In genomic region chr7:4963527-4963926, GRCm38 (mm10) we compare ENCODE assay signal across 14 mouse cellular contexts. TPM values are rescaled to one million over a fixed set of nuclear protein-coding genes. Genes with fewer than 3 reads are reported as not detected.
DNase-seq lines count a peak whose midpoint lies in the region; ATAC-seq and TF ChIP-seq lines count a peak whose summit lies in the region.
"Had no signal": no experiment of that assay in that cellular context is flagged by ENCODE, and none has a peak within 500 bp of the region (broad histone marks: within the 10 kb centered on the region; RNA-seq: fewer than 3 reads in every experiment).

No protein-coding gene starts in this region.

- no peaks in the 10 kb centered on the region for H3K36me3 ChIP-seq in heart, embryonic 13.5 days
- no peaks in the 10 kb centered on the region for H3K36me3 ChIP-seq in heart, embryonic 11.5 days (ENCODE audit: control insufficient read depth, insufficient read depth, low read length)
- H3K36me3 ChIP-seq in limb, embryonic 12.5 days, result no peaks in the 10 kb centered on the region
- H3K36me3 ChIP-seq in limb, embryonic 10.5 days, result no peaks in the 10 kb centered on the region
- H3K36me3 ChIP-seq in CH12.LX (replicated peaks in 1 of 2; ENCODE audit: control insufficient read depth in 1 of 2, insufficient read depth in 1 of 2, low read length in 1 of 2), result no peaks in the 10 kb centered on the region
- H3K36me3 ChIP-seq: hindbrain, embryonic 15.5 days; liver, embryonic 12.5 days had no signal

- H3K79me2 ChIP-seq in CH12.LX (replicated peaks; ENCODE audit: control insufficient read depth, extremely low read depth, insufficient read depth, poor library complexity, severe bottlenecking), result no peaks in the 10 kb centered on the region

- dilution Hi-C loops in CH12.LX (cut with MboI; ENCODE audit: extremely low pct_ligation_motif_present, extremely low pct_unique_long_range_greater_than_20kb, low sequenced_read_pairs), result no loop called here

- TF ChIP-seq POLR2A in CH12.LX (IDR thresholded peaks at IDR 0.05; ENCODE audit: low read depth, low read length), result no peak

- H3K27ac ChIP-seq in heart, embryonic 13.5 days (replicated peaks), result no peak overlapping the region
- no peak overlapping the region for H3K27ac ChIP-seq in heart, embryonic 11.5 days (ENCODE audit: low read depth, low read length)
- H3K27ac ChIP-seq in limb, embryonic 12.5 days, result no peak overlapping the region
- H3K27ac ChIP-seq in limb, embryonic 10.5 days, result no peak overlapping the region
- no peak overlapping the region for H3K27ac ChIP-seq in CH12.LX (ENCODE audit: insufficient read depth, low read depth)
- no peak overlapping the region for H3K27ac ChIP-seq in brown adipose tissue, adult 24 weeks (replicated peaks; ENCODE audit: low read depth, low read length)
- H3K27ac ChIP-seq: hindbrain, embryonic 15.5 days; liver, embryonic 12.5 days had no signal

- 0 out of 2 replicates have a peak, but pooled peaks cover 3% of the 10 kb centered on the region for H3K4me1 ChIP-seq in heart, embryonic 13.5 days
- H3K4me1 ChIP-seq in heart, embryonic 11.5 days (ENCODE audit: control insufficient read depth, insufficient read depth, low read length), result peaks cover 3% of the 10 kb centered on the region; the same call in 1 of the 2 replicates
- H3K4me1 ChIP-seq in limb, embryonic 12.5 days (replicated peaks), result no peaks in the 10 kb centered on the region
- H3K4me1 ChIP-seq in limb, embryonic 10.5 days, result peaks cover 7% of the 10 kb centered on the region; the same call in 1 of the 2 replicates
- H3K4me1 ChIP-seq in CH12.LX (ENCODE audit: control insufficient read depth in 1 of 2, insufficient read depth in 2 of 2), result peaks cover 0 to 4% of the 10 kb centered on the region in 2 experiments; a peak in 1 of 4 replicates
- no peaks in the 10 kb centered on the region for H3K4me1 ChIP-seq in brown adipose tissue, adult 24 weeks (ENCODE audit: control insufficient read depth, insufficient read depth, insufficient read length, low read length)
- H3K4me1 ChIP-seq: hindbrain, embryonic 15.5 days; liver, embryonic 12.5 days had no signal

- 66% methylated on average over 5 of the region's 5 CpGs for WGBS in heart, embryonic 13.5 days
- 65% methylated on average over 5 of the region's 5 CpGs for WGBS in heart, embryonic 11.5 days (ENCODE audit: insufficient replicate concordance)
- WGBS in limb, embryonic 12.5 days, result 71% methylated on average over 5 of the region's 5 CpGs
- WGBS in limb, embryonic 10.5 days, result 79% methylated on average over 5 of the region's 5 CpGs

- peak in 1 of 2 experiments; percentile 27; a peak in 1 of 4 replicates for TF ChIP-seq CTCF in CH12.LX (conservative IDR thresholded peaks at IDR 0.05 in 1 of 2, IDR thresholded peaks at IDR 0.05 in 1 of 2; ENCODE audit: low read depth in 2 of 2, low read length in 2 of 2)

- no peaks in the 10 kb centered on the region for H3K9me3 ChIP-seq in heart, embryonic 13.5 days
- no peaks in the 10 kb centered on the region for H3K9me3 ChIP-seq in heart, embryonic 11.5 days (replicated peaks; ENCODE audit: control insufficient read depth, low read length)
- H3K9me3 ChIP-seq in limb, embryonic 12.5 days, result no peaks in the 10 kb centered on the region
- H3K9me3 ChIP-seq in limb, embryonic 10.5 days (replicated peaks), result no peaks in the 10 kb centered on the region
- no peaks in the 10 kb centered on the region for H3K9me3 ChIP-seq in CH12.LX (replicated peaks; ENCODE audit: low read length)
- H3K9me3 ChIP-seq: hindbrain, embryonic 15.5 days; liver, embryonic 12.5 days had no signal

- DNase-seq in limb, embryonic 10.5 days (ENCODE audit: low spot score), result no peak
- no peak for DNase-seq in CH12.LX (ENCODE audit: extremely low read depth)
- DNase-seq in thymus, postnatal 4 days, result no peak

- H3K9ac ChIP-seq in heart, embryonic 13.5 days, result peak overlapping the region; percentile 65
- H3K9ac ChIP-seq in heart, embryonic 11.5 days (ENCODE audit: low read depth, low read length), result no peak overlapping the region
- no peak overlapping the region for H3K9ac ChIP-seq in limb, embryonic 12.5 days (replicated peaks)
- H3K9ac ChIP-seq in CH12.LX (ENCODE audit: insufficient read depth, low read depth), result no peak overlapping the region
- H3K9ac ChIP-seq: hindbrain, embryonic 15.5 days; liver, embryonic 12.5 days had no signal

- in situ Hi-C loops in CH12.LX (cut with MboI; ENCODE audit: low pct_ligation_motif_present, low pct_unique_long_range_greater_than_20kb, low sequenced_read_pairs), result no loop called here

- ATAC-seq in heart, embryonic 13.5 days (ENCODE audit: extremely low read depth, insufficient number of reproducible peaks, low FRiP score, low TSS enrichment), result no peak
- no peak for ATAC-seq in heart, embryonic 11.5 days (replicated peaks; ENCODE audit: insufficient number of reproducible peaks, low FRiP score, low TSS enrichment)
- 0 out of 2 replicates have a peak, but pooled peaks have one; percentile 2 for ATAC-seq in limb, embryonic 12.5 days (ENCODE audit: insufficient number of reproducible peaks, insufficient read depth, low FRiP score, low TSS enrichment, low read depth)
- ATAC-seq in granulocyte monocyte progenitor cell, adult 5-6 weeks (replicated peaks; ENCODE audit: poor library complexity, severe bottlenecking), result no peak

- TF ChIP-seq RAD21 in CH12.LX (IDR thresholded peaks at IDR 0.05; ENCODE audit: low read depth, low read length), result no peak

- peaks cover 16% of the 10 kb centered on the region; the same call in 1 of the 2 replicates for H3K27me3 ChIP-seq in heart, embryonic 13.5 days (replicated peaks)
- no peaks in the 10 kb centered on the region for H3K27me3 ChIP-seq in heart, embryonic 11.5 days (ENCODE audit: control insufficient read depth, insufficient read depth, low read length)
- peaks cover 6% of the 10 kb centered on the region for H3K27me3 ChIP-seq in limb, embryonic 12.5 days
- no peaks in the 10 kb centered on the region for H3K27me3 ChIP-seq in limb, embryonic 10.5 days (ENCODE audit: low read depth, poor library complexity, severe bottlenecking)
- H3K27me3 ChIP-seq in CH12.LX (replicated peaks), result peaks cover 50% of the 10 kb centered on the region
- H3K27me3 ChIP-seq: hindbrain, embryonic 15.5 days had no signal

- H3K4me3 ChIP-seq in heart, embryonic 13.5 days, result no peak overlapping the region
- no peak overlapping the region for H3K4me3 ChIP-seq in heart, embryonic 11.5 days (ENCODE audit: low read depth, low read length)
- H3K4me3 ChIP-seq in limb, embryonic 12.5 days (replicated peaks), result no peak overlapping the region
- no peak overlapping the region for H3K4me3 ChIP-seq in limb, embryonic 10.5 days
- H3K4me3 ChIP-seq in CH12.LX (replicated peaks in 1 of 3; ENCODE audit: low read depth in 2 of 3, low read length in 2 of 3, poor library complexity in 1 of 3), result no peak overlapping the region
- H3K4me3 ChIP-seq in brown adipose tissue, adult 24 weeks (ENCODE audit: insufficient read depth, low read depth, low read length), result 0 out of 2 replicates have a peak overlapping the region, but pooled peaks have one; percentile 32
- H3K4me3 ChIP-seq: hindbrain, embryonic 15.5 days; liver, embryonic 12.5 days had no signal

- no peak overlapping the region for H3K4me2 ChIP-seq in heart, embryonic 13.5 days
- H3K4me2 ChIP-seq in heart, embryonic 11.5 days, result no peak overlapping the region
- no peak overlapping the region for H3K4me2 ChIP-seq in limb, embryonic 12.5 days
- no peak overlapping the region for H3K4me2 ChIP-seq in CH12.LX (ENCODE audit: insufficient read depth, low read depth, poor library complexity, severe bottlenecking)

- no peak for TF ChIP-seq EP300 in CH12.LX (IDR thresholded peaks at IDR 0.05; ENCODE audit: low read length)

RNA-seq across cellular contexts. Expression of gene Sbk2, which starts 0.7 kb away (rescaled TPM):
- 4.0 and 5.8 TPM in 2 replicates for polyA plus RNA-seq in heart, embryonic 13.5 days (2015; fragmentation: Nextera tagmentation; extraction: Ambion mirVana)
- 3.3 and 5.4 TPM in 2 replicates for polyA plus RNA-seq in heart, embryonic 11.5 days (2014; fragmentation: Nextera tagmentation; extraction: Ambion mirVana)
- 0.29 and 0.51 TPM in 2 replicates for polyA plus RNA-seq in limb, embryonic 12.5 days (2016; fragmentation: Nextera tagmentation; extraction: Ambion mirVana)
- 0.10 and 0.18 TPM in 2 replicates for polyA plus RNA-seq in limb, embryonic 10.5 days (2016; fragmentation: Nextera tagmentation; extraction: Ambion mirVana)
- total RNA-seq in CH12.LX (2012; rRNA removed) (0.08 and 0.30 TPM in 2 replicates), CH12.LX (2014; rRNA removed) (not detected in 2 replicates)
- polyA plus RNA-seq in CH12.LX (2012; ENCODE audit: insufficient read length, low read depth), result 0.10 TPM in 1 of 2 replicates, not detected in the other
- 5.4 and 8.1 TPM in 2 replicates for polyA plus RNA-seq in brown adipose tissue, adult 24 weeks (2012; ENCODE audit: insufficient read depth, insufficient read length, missing spikeins)
- total RNA-seq in granulocyte monocyte progenitor cell, adult 5-6 weeks (2014; fragmentation: Nextera tagmentation), result not detected in 2 replicates
- not detected in 2 replicates for total RNA-seq in granulocyte monocyte progenitor cell, adult 5-6 weeks (2017)
- total RNA-seq: common myeloid progenitor, adult 5-6 weeks had no signal
- polyA plus RNA-seq: embryonic facial prominence, embryonic 11.5 days; forebrain, embryonic 14.5 days; liver, embryonic 12.5 days; neural tube, embryonic 11.5 days had no signal

RNA-seq across cellular contexts. Expression of gene Sbk3, which starts 7.4 kb away (rescaled TPM):
- 0.12 and 0.55 TPM in 2 replicates for polyA plus RNA-seq in heart, embryonic 13.5 days (2015; fragmentation: Nextera tagmentation; extraction: Ambion mirVana)
- polyA plus RNA-seq in heart, embryonic 11.5 days (2014; fragmentation: Nextera tagmentation; extraction: Ambion mirVana), result 0.44 and 0.49 TPM in 2 replicates
- polyA plus RNA-seq in limb, embryonic 12.5 days (2016; fragmentation: Nextera tagmentation; extraction: Ambion mirVana), result not detected in 2 replicates
- not detected in 2 replicates for polyA plus RNA-seq in limb, embryonic 10.5 days (2016; fragmentation: Nextera tagmentation; extraction: Ambion mirVana)
- total RNA-seq in CH12.LX (2012; rRNA removed) (not detected in 2 replicates), CH12.LX (2014; rRNA removed) (not detected in 2 replicates)
- polyA plus RNA-seq in CH12.LX (2012; ENCODE audit: insufficient read length, low read depth), result not detected in 2 replicates
- polyA plus RNA-seq in brown adipose tissue, adult 24 weeks (2012; ENCODE audit: insufficient read depth, insufficient read length, missing spikeins), result 0.75 TPM in 1 of 2 replicates, not detected in the other
- not detected in 2 replicates for total RNA-seq in granulocyte monocyte progenitor cell, adult 5-6 weeks (2014; fragmentation: Nextera tagmentation)
- total RNA-seq in granulocyte monocyte progenitor cell, adult 5-6 weeks (2017), result not detected in 2 replicates
- total RNA-seq: common myeloid progenitor, adult 5-6 weeks had no signal
- polyA plus RNA-seq: liver, embryonic 12.5 days had no signal

RNA-seq across cellular contexts. Expression of gene Zfp579, which starts 32.4 kb away (rescaled TPM):
- 20.8 and 25.7 TPM in 2 replicates for polyA plus RNA-seq in heart, embryonic 13.5 days (2015; fragmentation: Nextera tagmentation; extraction: Ambion mirVana)
- polyA plus RNA-seq in heart, embryonic 11.5 days (2014; fragmentation: Nextera tagmentation; extraction: Ambion mirVana), result 32.5 and 38.8 TPM in 2 replicates
- polyA plus RNA-seq in limb, embryonic 12.5 days (2016; fragmentation: Nextera tagmentation; extraction: Ambion mirVana), result 34.0 and 39.9 TPM in 2 replicates
- 21.9 and 28.3 TPM in 2 replicates for polyA plus RNA-seq in limb, embryonic 10.5 days (2016; fragmentation: Nextera tagmentation; extraction: Ambion mirVana)
- 2.8 and 3.4 TPM in 2 replicates for total RNA-seq in CH12.LX (2012; rRNA removed)
- total RNA-seq in CH12.LX (2014; rRNA removed), result 1.0 and 1.1 TPM in 2 replicates
- 8.5 and 11.3 TPM in 2 replicates for polyA plus RNA-seq in CH12.LX (2012; ENCODE audit: insufficient read length, low read depth)
- 5.3 and 6.3 TPM in 2 replicates for polyA plus RNA-seq in brown adipose tissue, adult 24 weeks (2012; ENCODE audit: insufficient read depth, insufficient read length, missing spikeins)
- 10.0 and 14.1 TPM in 2 replicates for total RNA-seq in granulocyte monocyte progenitor cell, adult 5-6 weeks (2014; fragmentation: Nextera tagmentation)
- 2.3 and 11.2 TPM in 2 replicates for total RNA-seq in granulocyte monocyte progenitor cell, adult 5-6 weeks (2017)

RNA-seq across cellular contexts. Expression of gene Ssc5d, which starts 37.9 kb away (rescaled TPM):
- polyA plus RNA-seq in heart, embryonic 13.5 days (2015; fragmentation: Nextera tagmentation; extraction: Ambion mirVana), result 1.5 and 2.0 TPM in 2 replicates
- polyA plus RNA-seq in heart, embryonic 11.5 days (2014; fragmentation: Nextera tagmentation; extraction: Ambion mirVana), result 0.53 and 1.1 TPM in 2 replicates
- 2.5 and 3.1 TPM in 2 replicates for polyA plus RNA-seq in limb, embryonic 12.5 days (2016; fragmentation: Nextera tagmentation; extraction: Ambion mirVana)
- 0.95 and 2.0 TPM in 2 replicates for polyA plus RNA-seq in limb, embryonic 10.5 days (2016; fragmentation: Nextera tagmentation; extraction: Ambion mirVana)
- total RNA-seq in CH12.LX (2012; rRNA removed) (0.13 and 0.30 TPM in 2 replicates), CH12.LX (2014; rRNA removed) (0.08 and 0.09 TPM in 2 replicates)
- 1.5 and 1.6 TPM in 2 replicates for polyA plus RNA-seq in CH12.LX (2012; ENCODE audit: insufficient read length, low read depth)
- 4.9 and 5.5 TPM in 2 replicates for polyA plus RNA-seq in brown adipose tissue, adult 24 weeks (2012; ENCODE audit: insufficient read depth, insufficient read length, missing spikeins)
- not detected in 2 replicates for total RNA-seq in granulocyte monocyte progenitor cell, adult 5-6 weeks (2014; fragmentation: Nextera tagmentation)
- 0.05 TPM in 1 of 2 replicates, not detected in the other for total RNA-seq in granulocyte monocyte progenitor cell, adult 5-6 weeks (2017)
- total RNA-seq: common myeloid progenitor, adult 5-6 weeks had no signal

RNA-seq across cellular contexts. Expression of gene Nat14, which starts 41.7 kb away (rescaled TPM):
- polyA plus RNA-seq in heart, embryonic 13.5 days (2015; fragmentation: Nextera tagmentation; extraction: Ambion mirVana), result 4.2 and 5.8 TPM in 2 replicates
- 4.7 and 5.0 TPM in 2 replicates for polyA plus RNA-seq in heart, embryonic 11.5 days (2014; fragmentation: Nextera tagmentation; extraction: Ambion mirVana)
- polyA plus RNA-seq in limb, embryonic 12.5 days (2016; fragmentation: Nextera tagmentation; extraction: Ambion mirVana), result 3.1 and 4.4 TPM in 2 replicates
- polyA plus RNA-seq in limb, embryonic 10.5 days (2016; fragmentation: Nextera tagmentation; extraction: Ambion mirVana), result 2.8 and 4.9 TPM in 2 replicates
- total RNA-seq in CH12.LX (2012; rRNA removed) (0.63 and 1.3 TPM in 2 replicates), CH12.LX (2014; rRNA removed) (0.27 and 0.88 TPM in 2 replicates)
- polyA plus RNA-seq in CH12.LX (2012; ENCODE audit: insufficient read length, low read depth), result 0.97 and 1.7 TPM in 2 replicates
- polyA plus RNA-seq in brown adipose tissue, adult 24 weeks (2012; ENCODE audit: insufficient read depth, insufficient read length, missing spikeins), result 1.8 TPM in 1 of 2 replicates, not detected in the other
- 1.4 TPM in 1 of 2 replicates, not detected in the other for total RNA-seq in granulocyte monocyte progenitor cell, adult 5-6 weeks (2014; fragmentation: Nextera tagmentation)
- not detected in 2 replicates for total RNA-seq in granulocyte monocyte progenitor cell, adult 5-6 weeks (2017)
